Mouse (Mus musculus) forebrain, embryonic 10.5 days (tissue): Measurements from ENCODE around the gene Kirrel3. TPM values are rescaled to one million over a fixed set of nuclear protein-coding genes. Genes with fewer than 3 reads are reported as not detected.

Experiments used
- DNase-seq: peaks from one replicate; pipeline ENCODE4 v3.0.0-alpha.2; 2017; ENCODE audit warnings: low spot score; ENCODE audit errors: extremely low spot score
- H3K27ac ChIP-seq: fragments of 300-500 bp; sonication (generic); 2 replicates; pipeline ENCODE4 v1.5.1; 2016; ENCODE audit warnings: mild to moderate bottlenecking
- H3K27me3 ChIP-seq: fragments of 300-500 bp; sonication (generic); 2 replicates; pipeline ENCODE4 v1.6.1; 2016; ENCODE audit warnings: mild to moderate bottlenecking; ENCODE audit not compliant: poor library complexity, severe bottlenecking
- H3K36me3 ChIP-seq: fragments of 300-500 bp; sonication (generic); replicated peaks from 2 replicates; pipeline ENCODE4 v1.6.1; 2016; ENCODE audit warnings: mild to moderate bottlenecking, moderate library complexity
- H3K4me1 ChIP-seq: fragments of 300-500 bp; sonication (generic); 2 replicates; pipeline ENCODE4 v1.6.1; 2016
- H3K4me3 ChIP-seq: fragments of 300-500 bp; sonication (generic); 2 replicates; pipeline ENCODE4 v1.5.1; 2016; ENCODE audit warnings: mild to moderate bottlenecking, moderate library complexity
- H3K9me3 ChIP-seq: fragments of 300-500 bp; sonication (generic); 2 replicates; pipeline ENCODE4 v1.6.1; 2016; ENCODE audit warnings: mild to moderate bottlenecking, moderate library complexity
- WGBS: fragments of 180-500 bp; shearing (Covaris S2); methylation state at CpG from one replicate; pipeline ENCODE4 v1.1.7; 2016; 5-methylcytosine and 5-hydroxymethylcytosine counted together
- polyA plus RNA-seq: library from polyadenylated mRNA; unstranded; fragments of >200 nt; fragmentation: Nextera tagmentation; extraction: Ambion mirVana; gene quantifications from 2 replicates; pipeline ENCODE4 v1.2.1, GENCODE M21; 2016

The Kirrel3 gene
- polyA plus RNA-seq, 1 experiment from 2014 or later = 3.0 TPM

GRCm38 (mm10) chr9:35038922-35039586 is 553.4 kb downstream of the Kirrel3 start:
- H3K36me3 ChIP-seq = no peaks in the 10 kb centered on the region
- H3K9me3 ChIP-seq = no peaks in the 10 kb centered on the region
- 0 out of 2 replicates have a peak overlapping the region, but pooled peaks have one; percentile 4 for H3K27ac ChIP-seq
- H3K4me1 ChIP-seq = peaks cover 33% of the 10 kb centered on the region
- WGBS = 83% methylated on average over 7 of the region's 7 CpGs
- DNase-seq = no peak
- no peaks in the 10 kb centered on the region for H3K27me3 ChIP-seq
- no peak overlapping the region for H3K4me3 ChIP-seq

DNA sequence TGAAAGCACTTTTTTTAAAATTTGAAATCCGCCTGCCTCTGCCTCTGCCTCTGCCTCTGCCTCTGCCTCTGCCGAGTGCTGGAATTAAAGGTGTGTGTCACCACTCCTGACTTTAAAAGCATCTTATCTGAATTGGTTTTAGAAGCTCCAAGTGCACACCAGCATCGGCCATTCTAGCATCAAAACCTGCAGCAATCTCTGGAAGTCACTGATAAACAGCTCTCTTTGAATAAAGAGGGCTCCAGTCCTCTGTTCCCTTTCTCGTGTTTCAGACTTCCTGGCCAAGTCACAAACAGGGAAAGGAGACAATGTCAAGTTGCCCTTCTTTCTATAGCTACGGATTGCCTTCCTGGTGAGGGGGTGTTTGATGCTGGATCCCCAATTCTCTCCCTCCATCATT is 554.2 kb downstream of the Kirrel3 start:
- Histone ChIP-seq H3K36me3 (no peaks in the 10 kb centered on the region), H3K9me3 (no peaks in the 10 kb centered on the region), H3K4me3 (no peak overlapping the region), H3K4me1 (peaks cover 37% of the 10 kb centered on the region), H3K27me3 (no peaks in the 10 kb centered on the region), H3K27ac (no peak overlapping the region)
- WGBS = 73% methylated on average over 5 of the region's 5 CpGs
- no peak for DNase-seq

DNA sequence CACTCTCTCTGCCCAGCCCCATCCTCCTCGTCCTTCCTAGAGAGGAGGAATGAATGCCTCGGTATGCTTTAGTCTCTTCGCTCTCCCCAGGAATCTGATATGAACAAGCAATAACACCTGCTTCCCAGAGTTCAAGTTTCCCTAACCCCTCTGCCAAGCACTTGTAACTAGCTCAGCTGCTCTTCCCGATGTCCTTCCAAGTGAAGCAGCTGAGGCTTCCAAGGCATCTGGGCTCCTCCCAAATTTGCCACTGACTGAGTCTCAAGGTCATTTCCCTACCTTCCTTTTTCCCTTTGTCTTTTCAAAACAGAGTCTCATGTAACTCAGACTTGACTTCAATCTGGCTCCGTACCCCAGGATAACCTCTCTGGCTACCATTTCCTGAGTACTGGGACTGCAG is 555.8 kb downstream of the Kirrel3 start:
- WGBS = 75% methylated on average over 5 of the region's 5 CpGs
- no peak for DNase-seq
- H3K27ac ChIP-seq = no peak overlapping the region

DNA sequence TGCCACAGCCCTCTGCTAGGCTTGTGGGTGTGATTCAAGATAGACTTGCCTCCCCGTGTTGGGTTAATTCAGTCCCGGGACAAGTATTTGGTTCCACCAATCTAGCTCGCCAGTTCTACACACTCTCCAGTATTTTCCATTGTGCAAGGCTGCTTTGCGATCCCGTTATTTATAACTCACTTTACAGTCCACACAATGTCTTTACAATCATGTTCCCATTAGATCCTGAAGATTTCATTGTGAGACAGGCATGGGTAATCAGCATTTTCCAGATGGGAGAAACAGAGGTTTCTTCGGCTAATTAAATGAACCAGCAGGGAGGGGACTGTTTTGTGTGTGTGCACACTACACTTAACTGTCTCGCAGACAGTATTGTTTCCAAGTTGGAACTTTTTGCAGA is 557.9 kb downstream of the Kirrel3 start:
- H3K36me3 ChIP-seq = peaks cover 13% of the 10 kb centered on the region
- no peaks in the 10 kb centered on the region for H3K27me3 ChIP-seq
- DNase-seq = peak; percentile 13
- 64% methylated on average over 7 of the region's 7 CpGs for WGBS
- peaks cover 44% of the 10 kb centered on the region for H3K4me1 ChIP-seq
- no peaks in the 10 kb centered on the region for H3K9me3 ChIP-seq
- no peak overlapping the region for H3K4me3 ChIP-seq
- peak overlapping the region; percentile 79 for H3K27ac ChIP-seq

More for the DNA sequence above, 555.8 kb downstream of the Kirrel3 start:
- H3K9me3 ChIP-seq = no peaks in the 10 kb centered on the region
- H3K4me3 ChIP-seq = no peak overlapping the region
- peaks cover 44% of the 10 kb centered on the region for H3K4me1 ChIP-seq
- 0 out of 2 replicates have a peak, but pooled peaks cover under 1% of the 10 kb centered on the region for H3K36me3 ChIP-seq
- H3K27me3 ChIP-seq = no peaks in the 10 kb centered on the region

GRCm38 (mm10) chr9:35044458-35044857 is 558.8 kb downstream of the Kirrel3 start:
- H3K36me3 ChIP-seq = peaks cover 13% of the 10 kb centered on the region
- H3K27ac ChIP-seq = peak overlapping the region; percentile 79
- peak; percentile 66 for DNase-seq
- H3K27me3 ChIP-seq = no peaks in the 10 kb centered on the region
- no peaks in the 10 kb centered on the region for H3K9me3 ChIP-seq
- H3K4me3 ChIP-seq = peak overlapping the region; percentile 13
- peaks cover 40% of the 10 kb centered on the region for H3K4me1 ChIP-seq
- WGBS = 3% methylated on average over 15 of the region's 15 CpGs

DNA sequence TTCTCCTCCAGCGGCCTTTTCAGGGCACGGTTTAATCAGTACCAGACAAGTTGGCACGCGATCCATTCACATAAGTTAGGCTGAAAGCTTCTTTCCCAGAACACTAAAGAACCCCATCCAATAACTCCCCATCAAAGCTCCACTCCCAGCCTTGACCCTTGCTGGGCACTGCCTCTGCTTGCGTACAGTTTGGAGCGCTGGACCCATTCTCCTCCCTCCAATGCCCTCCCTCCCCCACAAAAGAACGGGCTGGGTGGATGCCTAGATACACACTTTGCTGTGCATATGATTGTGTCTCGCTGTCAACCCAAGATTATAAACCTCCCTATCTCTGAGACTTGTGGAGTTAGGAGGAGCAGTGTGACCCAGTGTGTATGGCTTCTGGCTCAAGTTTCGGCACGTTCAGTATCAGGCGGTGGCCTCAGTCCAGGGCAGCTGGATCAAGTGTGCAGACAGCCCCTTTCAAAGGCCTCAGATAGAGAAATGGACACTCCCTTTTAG is 559.4 kb downstream of the Kirrel3 start:
- Histone ChIP-seq H3K36me3 (peaks cover 13% of the 10 kb centered on the region), H3K9me3 (no peaks in the 10 kb centered on the region), H3K4me1 (peaks cover 40% of the 10 kb centered on the region), H3K4me3 (peak overlapping the region; percentile 13; the same call in 1 of the 2 replicates), H3K27me3 (no peaks in the 10 kb centered on the region), H3K27ac (peak overlapping the region; percentile 79)
- WGBS = 69% methylated on average over 11 of the region's 11 CpGs
- peak; percentile 14 for DNase-seq

GRCm38 (mm10) chr9:35045756-35046155 is 560.1 kb downstream of the Kirrel3 start:
- Histone ChIP-seq H3K27me3 (no peaks in the 10 kb centered on the region), H3K27ac (peak overlapping the region; percentile 79; the same call in 1 of the 2 replicates), H3K36me3 (peaks cover 19% of the 10 kb centered on the region), H3K4me3 (no peak overlapping the region), H3K4me1 (peaks cover 42% of the 10 kb centered on the region), H3K9me3 (no peaks in the 10 kb centered on the region)
- DNase-seq = peak; percentile 12
- WGBS = 91% methylated on average over 2 of the region's 2 CpGs

GRCm38 (mm10) chr9:35048449-35048848 is 562.8 kb downstream of the Kirrel3 start:
- 86% methylated on average over 6 of the region's 6 CpGs for WGBS
- no peaks in the 10 kb centered on the region for H3K9me3 ChIP-seq
- no peaks in the 10 kb centered on the region for H3K27me3 ChIP-seq
- no peak overlapping the region for H3K27ac ChIP-seq
- DNase-seq = no peak
- H3K4me1 ChIP-seq = peaks cover 27% of the 10 kb centered on the region
- no peak overlapping the region for H3K4me3 ChIP-seq
- H3K36me3 ChIP-seq = peaks cover 38% of the 10 kb centered on the region

DNA sequence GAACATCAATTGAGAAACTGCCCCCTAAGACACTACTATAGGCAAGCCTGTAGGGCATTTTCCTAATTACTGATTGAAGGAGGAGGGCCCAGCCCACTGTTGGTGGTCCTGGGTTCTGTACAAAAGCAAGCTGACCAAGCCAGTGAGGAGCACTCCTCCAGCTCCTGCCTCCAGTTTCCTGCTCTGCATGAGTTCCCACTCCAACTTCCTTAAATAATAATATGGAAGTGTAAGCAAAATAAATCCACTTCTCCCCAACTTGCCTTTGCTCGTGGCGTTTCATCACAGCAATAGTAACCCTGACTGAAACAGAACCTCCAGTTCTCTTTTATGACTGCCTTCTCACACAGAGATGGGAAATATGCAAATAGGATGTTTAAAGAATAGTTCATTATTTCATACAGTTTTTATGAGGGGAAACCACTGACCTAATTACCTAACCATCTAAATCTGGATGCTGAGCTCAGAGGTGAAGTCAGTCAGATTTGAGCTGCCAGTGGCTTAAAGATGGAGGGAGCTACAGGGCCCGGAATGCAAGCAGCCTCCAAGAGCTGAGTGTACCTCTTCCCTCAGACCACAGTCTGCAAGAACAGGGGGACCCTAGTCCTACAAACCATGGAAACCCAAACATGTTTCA is 564.3 kb downstream of the Kirrel3 start:
- no peaks in the 10 kb centered on the region for H3K9me3 ChIP-seq
- peaks cover 12% of the 10 kb centered on the region for H3K4me1 ChIP-seq
- peaks cover 45% of the 10 kb centered on the region for H3K36me3 ChIP-seq
- H3K4me3 ChIP-seq = no peak overlapping the region
- 86% methylated on average over 3 of the region's 3 CpGs for WGBS
- no peaks in the 10 kb centered on the region for H3K27me3 ChIP-seq
- peak; percentile 12 for DNase-seq
- no peak overlapping the region for H3K27ac ChIP-seq

GRCm38 (mm10) chr9:35050701-35051454 is 565.2 kb downstream of the Kirrel3 start:
- H3K4me1 ChIP-seq = peaks cover 3% of the 10 kb centered on the region
- peak; percentile 12 for DNase-seq
- peaks cover 45% of the 10 kb centered on the region for H3K36me3 ChIP-seq
- H3K4me3 ChIP-seq = no peak overlapping the region
- H3K27ac ChIP-seq = no peak overlapping the region
- no peaks in the 10 kb centered on the region for H3K27me3 ChIP-seq
- 95% methylated on average over 6 of the region's 6 CpGs for WGBS
- no peaks in the 10 kb centered on the region for H3K9me3 ChIP-seq

GRCm38 (mm10) chr9:35051666-35052065 is 566.0 kb downstream of the Kirrel3 start:
- no peaks in the 10 kb centered on the region for H3K27me3 ChIP-seq
- H3K4me1 ChIP-seq = 0 out of 2 replicates have a peak, but pooled peaks cover 3% of the 10 kb centered on the region
- WGBS = 94% methylated on average over 4 of the region's 4 CpGs
- H3K27ac ChIP-seq = no peak overlapping the region
- H3K36me3 ChIP-seq = peaks cover 43% of the 10 kb centered on the region
- no peaks in the 10 kb centered on the region for H3K9me3 ChIP-seq
- no peak overlapping the region for H3K4me3 ChIP-seq
- DNase-seq = no peak

DNA sequence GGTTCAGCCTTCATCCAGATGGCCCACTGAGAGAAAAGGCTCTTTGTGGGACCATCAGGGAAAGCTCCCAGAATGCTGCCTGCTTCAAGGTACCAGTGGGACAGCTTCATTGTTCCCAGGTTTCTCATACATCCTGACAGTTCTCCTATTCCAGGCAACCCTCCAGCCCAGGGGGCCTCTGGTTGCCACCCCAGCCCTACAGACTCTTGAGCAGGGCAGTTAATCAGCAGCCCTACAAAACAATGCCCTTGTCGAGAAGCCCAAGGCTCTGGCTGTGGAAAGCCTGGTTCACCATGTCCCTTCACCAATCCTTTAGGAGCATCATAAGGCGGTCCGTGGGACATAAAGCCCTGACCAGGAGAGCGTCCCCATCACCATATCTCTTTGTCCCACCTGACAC is 567.0 kb downstream of the Kirrel3 start:
- Histone ChIP-seq H3K4me3 (no peak overlapping the region), H3K9me3 (no peaks in the 10 kb centered on the region), H3K36me3 (peaks cover 34% of the 10 kb centered on the region), H3K27ac (no peak overlapping the region), H3K27me3 (no peaks in the 10 kb centered on the region), H3K4me1 (0 out of 2 replicates have a peak, but pooled peaks cover 3% of the 10 kb centered on the region)
- DNase-seq = peak; percentile 10
- 92% methylated on average over 4 of the region's 4 CpGs for WGBS
